Mouse (Mus musculus) thymus, adult 2 months (tissue): Measurements from ENCODE around the gene Sipa1l2. TPM values are rescaled to one million over a fixed set of nuclear protein-coding genes. Genes with fewer than 3 reads are reported as not detected.

Experiments
- DNase-seq: peaks from one replicate; pipeline ENCODE4 v3.0.0; 2021
- H3K27ac ChIP-seq: fragments of 200-500 bp; 2 replicates; pipeline ENCODE4 v1.5.1; 2012; ENCODE audit warnings: low read length, control low read depth; ENCODE audit not compliant: control insufficient read depth, insufficient read depth
- H3K27me3 ChIP-seq: fragments of 200-500 bp; 2 replicates; pipeline ENCODE4 v1.6.1; 2012; ENCODE audit warnings: mild to moderate bottlenecking, low read length, moderate library complexity, mixed read lengths; ENCODE audit not compliant: control insufficient read depth, insufficient read depth
- H3K36me3 ChIP-seq: fragments of 200-500 bp; 2 replicates; pipeline ENCODE4 v1.6.1; 2012; ENCODE audit warnings: mild to moderate bottlenecking, low read length, moderate library complexity; ENCODE audit not compliant: control insufficient read depth, insufficient read depth
- H3K4me1 ChIP-seq: fragments of 200-500 bp; replicated peaks from 2 replicates; pipeline ENCODE4 v1.6.1; 2012; ENCODE audit warnings: low read length; ENCODE audit not compliant: control insufficient read depth, insufficient read depth
- H3K4me3 ChIP-seq: fragments of 200-500 bp; 2 replicates; pipeline ENCODE4 v1.5.1; 2012; ENCODE audit warnings: mild to moderate bottlenecking, low read length, control low read depth, moderate library complexity; ENCODE audit not compliant: control insufficient read depth, insufficient read depth
- CTCF ChIP-seq: fragments of 200-500 bp; IDR thresholded peaks from 2 replicates; pipeline ENCODE4 v1.5.1; 2012; ENCODE audit warnings: mild to moderate bottlenecking, control low read depth, low read length, moderate library complexity, borderline replicate concordance; ENCODE audit not compliant: control insufficient read depth, poor library complexity, insufficient read depth; ENCODE audit errors: extremely low read depth
- POLR2A ChIP-seq: fragments of 200-500 bp; IDR thresholded peaks from 2 replicates; pipeline ENCODE4 v1.6.1; 2012; ENCODE audit warnings: mild to moderate bottlenecking, low read length, control low read depth, moderate library complexity; ENCODE audit not compliant: control insufficient read depth, poor library complexity, insufficient read depth; ENCODE audit errors: extremely low read depth
- WGBS: fragments of 180-500 bp; shearing (Covaris S2); methylation state at CpG from one replicate; pipeline ENCODE4 v1.1.7; 2018; 5-methylcytosine and 5-hydroxymethylcytosine counted together
- polyA plus RNA-seq: library from polyadenylated mRNA; depleted of rRNA; stranded (reverse); fragments of >200 nt; gene quantifications from 2 replicates; pipeline ENCODE4 v1.2.3, GENCODE M21; 2012

Sipa1l2 gene
- polyA plus RNA-seq, 1 experiment = 11.7 TPM

- peak; percentile 31 for DNase-seq
- no peaks in the 10 kb centered on the region for H3K36me3 ChIP-seq
- no peak for TF ChIP-seq POLR2A
- TF ChIP-seq CTCF = no peak
- H3K4me1 ChIP-seq = peaks cover 36% of the 10 kb centered on the region
- no peak overlapping the region; the same call in 1 of the 2 replicates for H3K27ac ChIP-seq
- H3K27me3 ChIP-seq = no peaks in the 10 kb centered on the region
- 59% methylated on average over 7 of the region's 7 CpGs for WGBS
- H3K4me3 ChIP-seq = no peak overlapping the region
Measured at GRCm38 (mm10) chr8:125435320-125436100, 134.1 kb downstream of the Sipa1l2 start.

DNA sequence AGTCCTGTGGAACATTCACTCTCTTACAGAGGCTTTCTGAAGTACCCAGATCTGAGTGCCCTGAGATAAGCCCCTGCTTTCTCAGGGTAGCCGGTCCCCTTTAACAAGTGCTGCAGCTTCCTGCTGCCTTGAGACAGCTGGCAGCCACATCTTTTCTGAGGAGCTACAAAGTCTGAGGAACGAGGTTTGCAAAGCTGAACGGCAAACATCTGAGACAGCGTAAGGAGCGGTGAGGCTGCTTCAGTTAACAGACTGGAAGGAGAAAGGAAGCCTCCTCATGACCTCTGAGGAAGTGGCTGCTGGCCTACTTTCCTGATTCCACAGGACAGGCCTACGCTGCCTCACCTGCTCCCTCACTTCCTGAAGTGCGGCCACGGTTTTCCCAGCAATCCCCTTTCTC is 135.5 kb downstream of the Sipa1l2 start:
- H3K36me3 ChIP-seq = no peaks in the 10 kb centered on the region
- DNase-seq = peak; percentile 48
- peak overlapping the region; percentile 56 for H3K27ac ChIP-seq
- no peak overlapping the region for H3K4me3 ChIP-seq
- peaks cover 37% of the 10 kb centered on the region for H3K4me1 ChIP-seq
- 6% methylated on average over 8 of the region's 8 CpGs for WGBS
- no peaks in the 10 kb centered on the region for H3K27me3 ChIP-seq
- TF ChIP-seq CTCF (no peak), POLR2A (no peak)

- H3K4me1 ChIP-seq = peaks cover 51% of the 10 kb centered on the region
- H3K4me3 ChIP-seq = no peak overlapping the region
- TF ChIP-seq POLR2A (no peak), CTCF (no peak)
- WGBS = 92% methylated on average over 3 of the region's 3 CpGs
- no peak for DNase-seq
- H3K27ac ChIP-seq = no peak overlapping the region
- no peaks in the 10 kb centered on the region for H3K27me3 ChIP-seq
- H3K36me3 ChIP-seq = no peaks in the 10 kb centered on the region
Measured at GRCm38 (mm10) chr8:125431321-125431720, 138.3 kb downstream of the Sipa1l2 start.

- H3K4me1 ChIP-seq = peaks cover 47% of the 10 kb centered on the region
- no peak for TF ChIP-seq POLR2A
- TF ChIP-seq CTCF = no peak
- H3K4me3 ChIP-seq = no peak overlapping the region
- peak; percentile 35 for DNase-seq
- no peak overlapping the region for H3K27ac ChIP-seq
- H3K27me3 ChIP-seq = no peaks in the 10 kb centered on the region
- WGBS = 38% methylated on average over 5 of the region's 5 CpGs
- no peaks in the 10 kb centered on the region for H3K36me3 ChIP-seq
Measured at GRCm38 (mm10) chr8:125430796-125431195, 138.8 kb downstream of the Sipa1l2 start.

DNA sequence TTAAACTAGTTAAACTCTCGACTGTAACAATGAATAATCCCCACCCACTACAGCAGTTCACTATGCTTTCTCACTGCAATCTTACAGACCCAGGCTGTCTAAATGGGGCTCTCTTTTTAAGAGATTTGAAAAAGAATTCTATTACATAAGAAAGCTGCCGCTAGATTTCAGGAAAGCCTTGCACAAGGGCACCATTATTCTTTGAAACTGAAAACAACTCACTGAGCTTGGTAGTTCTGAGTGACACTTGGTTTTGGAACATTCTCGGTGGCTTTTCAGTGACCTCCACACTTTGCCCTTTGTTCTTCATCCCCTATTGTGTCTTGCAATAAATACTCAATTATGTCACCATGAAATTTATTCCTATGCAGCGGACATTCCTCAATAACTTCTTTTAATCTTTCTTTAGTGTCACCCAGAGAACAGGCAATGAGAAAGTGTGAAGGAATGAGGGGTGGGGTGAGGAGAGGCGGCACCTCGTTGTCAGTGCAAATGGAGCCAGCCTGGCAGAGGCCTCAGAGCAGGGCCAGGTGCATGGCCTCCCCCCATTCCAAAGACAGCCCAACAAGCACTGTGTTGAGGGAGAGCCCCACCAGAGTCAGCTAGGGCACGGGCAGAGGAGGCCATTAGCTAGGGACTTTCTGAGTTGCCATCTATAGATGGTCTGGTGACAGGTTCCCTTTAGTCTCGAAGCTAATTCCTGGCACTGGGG is 140.5 kb downstream of the Sipa1l2 start:
- Histone ChIP-seq H3K36me3 (no peaks in the 10 kb centered on the region), H3K27ac (no peak overlapping the region), H3K4me1 (peaks cover 34% of the 10 kb centered on the region), H3K4me3 (no peak overlapping the region), H3K27me3 (no peaks in the 10 kb centered on the region)
- 89% methylated on average over 8 of the region's 8 CpGs for WGBS
- no peak for TF ChIP-seq CTCF
- no peak for TF ChIP-seq POLR2A
- DNase-seq = peak; percentile 18

- H3K27me3 ChIP-seq = no peaks in the 10 kb centered on the region
- DNase-seq = no peak
- H3K27ac ChIP-seq = no peak overlapping the region
- WGBS = 78% methylated on average over 10 of the region's 10 CpGs
- peaks cover 18% of the 10 kb centered on the region for H3K4me1 ChIP-seq
- H3K36me3 ChIP-seq = no peaks in the 10 kb centered on the region
- TF ChIP-seq CTCF = no peak
- no peak overlapping the region for H3K4me3 ChIP-seq
Measured at GRCm38 (mm10) chr8:125423861-125424260, 145.7 kb downstream of the Sipa1l2 start.
